Mouse (Mus musculus) small intestine, adult 2 months (tissue): ENCODE data around the gene Phf2. TPM values are rescaled to one million over a fixed set of nuclear protein-coding genes. Genes with fewer than 3 reads are reported as not detected.

ENCODE experiments used
- H3K27ac ChIP-seq: fragments of 200-500 bp; 2 replicates; pipeline ENCODE4 v1.5.1; 2012; ENCODE audit warnings: low read depth, low read length, control low read depth, inconsistent platforms; ENCODE audit not compliant: insufficient read depth
- H3K27me3 ChIP-seq: fragments of 200-500 bp; 2 replicates; pipeline ENCODE4 v1.6.1; 2012; ENCODE audit warnings: mild to moderate bottlenecking, moderate library complexity, low read length, inconsistent platforms; ENCODE audit not compliant: control insufficient read depth, insufficient read depth
- H3K36me3 ChIP-seq: fragments of 200-500 bp; 2 replicates; pipeline ENCODE4 v1.6.1; 2012; ENCODE audit warnings: mild to moderate bottlenecking, low read length, control low read depth, inconsistent platforms; ENCODE audit not compliant: control insufficient read depth, insufficient read depth
- H3K4me1 ChIP-seq: fragments of 200-500 bp; 2 replicates; pipeline ENCODE4 v1.6.1; 2012; ENCODE audit warnings: low read length, inconsistent platforms, mixed read lengths; ENCODE audit not compliant: control insufficient read depth, insufficient read depth, insufficient read length
- H3K4me3 ChIP-seq: fragments of 200-500 bp; 2 replicates; pipeline ENCODE4 v1.5.1; 2012; ENCODE audit warnings: low read depth, mild to moderate bottlenecking, control low read depth, inconsistent platforms, low read length, moderate library complexity
- CTCF ChIP-seq: fragments of 200-500 bp; IDR thresholded peaks from 2 replicates; pipeline ENCODE4 v1.5.1; 2012; ENCODE audit warnings: low read depth, mild to moderate bottlenecking, control low read depth, inconsistent platforms, low read length, moderate library complexity, mixed read lengths; ENCODE audit not compliant: insufficient replicate concordance, insufficient read length; ENCODE audit errors: extremely low read depth
- POLR2A ChIP-seq: fragments of 200-500 bp; IDR thresholded peaks from 2 replicates; pipeline ENCODE4 v1.6.1; 2012; ENCODE audit warnings: low read depth, mild to moderate bottlenecking, control low read depth, inconsistent platforms, low read length, moderate library complexity
- WGBS: fragments of 180-500 bp; shearing (Covaris S2); methylation state at CpG from one replicate; pipeline ENCODE4 v1.1.7; 2018; 5-methylcytosine and 5-hydroxymethylcytosine counted together
- polyA plus RNA-seq: library from polyadenylated mRNA; depleted of rRNA; stranded (reverse); fragments of >200 nt; gene quantifications from 2 replicates; pipeline ENCODE4 v1.2.3, GENCODE M21; 2012

Gene Phf2
- polyA plus RNA-seq, 1 experiment, result 11.0 TPM

GRCm38 (mm10) chr13:48807481-48808031, 63.4 kb downstream of the Phf2 start:
- Histone ChIP-seq H3K4me1 (no peaks in the 10 kb centered on the region), H3K27me3 (no peaks in the 10 kb centered on the region), H3K4me3 (no peak overlapping the region), H3K27ac (no peak overlapping the region), H3K36me3 (peaks cover 53% of the 10 kb centered on the region)
- TF ChIP-seq CTCF, result peak; percentile 74; the same call in 1 of the 2 replicates
- TF ChIP-seq POLR2A, result no peak
- 79% methylated on average over 5 of the region's 5 CpGs for WGBS

- H3K4me3 ChIP-seq, result no peak overlapping the region
- no peaks in the 10 kb centered on the region for H3K27me3 ChIP-seq
- WGBS, result 86% methylated on average over 15 of the region's 15 CpGs
- TF ChIP-seq CTCF (no peak), POLR2A (no peak)
- H3K4me1 ChIP-seq, result no peaks in the 10 kb centered on the region
- peaks cover 41% of the 10 kb centered on the region for H3K36me3 ChIP-seq
- no peak overlapping the region for H3K27ac ChIP-seq
Measured at GRCm38 (mm10) chr13:48802181-48802580, 68.7 kb downstream of the Phf2 start.

GRCm38 (mm10) chr13:48800850-48801546, 69.9 kb downstream of the Phf2 start:
- Histone ChIP-seq H3K36me3 (peaks cover 35% of the 10 kb centered on the region), H3K4me3 (no peak overlapping the region), H3K27ac (no peak overlapping the region), H3K4me1 (no peaks in the 10 kb centered on the region), H3K27me3 (no peaks in the 10 kb centered on the region)
- 29% methylated on average over 11 of the region's 11 CpGs for WGBS
- TF ChIP-seq POLR2A (no peak), CTCF (peak; percentile 75)

- Histone ChIP-seq H3K27ac (no peak overlapping the region), H3K27me3 (no peaks in the 10 kb centered on the region), H3K4me3 (no peak overlapping the region), H3K4me1 (no peaks in the 10 kb centered on the region), H3K36me3 (peaks cover 12% of the 10 kb centered on the region; the same call in 1 of the 2 replicates)
- WGBS, result 57% methylated on average over 14 of the region's 14 CpGs
- no peak for TF ChIP-seq POLR2A
- TF ChIP-seq CTCF, result no peak
Measured at GRCm38 (mm10) chr13:48798256-48798771, 72.6 kb downstream of the Phf2 start.

GRCm38 (mm10) chr13:48796906-48797305, 74.0 kb downstream of the Phf2 start:
- H3K4me3 ChIP-seq, result no peak overlapping the region
- 0 out of 2 replicates have a peak, but pooled peaks cover 3% of the 10 kb centered on the region for H3K36me3 ChIP-seq
- H3K27me3 ChIP-seq, result no peaks in the 10 kb centered on the region
- no peak overlapping the region for H3K27ac ChIP-seq
- H3K4me1 ChIP-seq, result no peaks in the 10 kb centered on the region
- TF ChIP-seq CTCF (no peak), POLR2A (no peak)
- 55% methylated on average over 11 of the region's 11 CpGs for WGBS

GRCm38 (mm10) chr13:48795711-48796110, 75.2 kb downstream of the Phf2 start:
- TF ChIP-seq POLR2A (no peak), CTCF (no peak)
- Histone ChIP-seq H3K36me3 (no peaks in the 10 kb centered on the region), H3K4me1 (no peaks in the 10 kb centered on the region), H3K27me3 (no peaks in the 10 kb centered on the region), H3K27ac (no peak overlapping the region), H3K4me3 (no peak overlapping the region)
- WGBS, result 83% methylated on average over 6 of the region's 6 CpGs

GRCm38 (mm10) chr13:48784594-48785298, 86.2 kb downstream of the Phf2 start:
- Histone ChIP-seq H3K27me3 (no peaks in the 10 kb centered on the region), H3K4me1 (peaks cover 4% of the 10 kb centered on the region; the same call in 1 of the 2 replicates), H3K4me3 (no peak overlapping the region), H3K36me3 (no peaks in the 10 kb centered on the region), H3K27ac (no peak overlapping the region)
- TF ChIP-seq CTCF, result no peak
- TF ChIP-seq POLR2A, result no peak
- 87% methylated on average over 8 of the region's 8 CpGs for WGBS
